In the genomic region with DNA sequence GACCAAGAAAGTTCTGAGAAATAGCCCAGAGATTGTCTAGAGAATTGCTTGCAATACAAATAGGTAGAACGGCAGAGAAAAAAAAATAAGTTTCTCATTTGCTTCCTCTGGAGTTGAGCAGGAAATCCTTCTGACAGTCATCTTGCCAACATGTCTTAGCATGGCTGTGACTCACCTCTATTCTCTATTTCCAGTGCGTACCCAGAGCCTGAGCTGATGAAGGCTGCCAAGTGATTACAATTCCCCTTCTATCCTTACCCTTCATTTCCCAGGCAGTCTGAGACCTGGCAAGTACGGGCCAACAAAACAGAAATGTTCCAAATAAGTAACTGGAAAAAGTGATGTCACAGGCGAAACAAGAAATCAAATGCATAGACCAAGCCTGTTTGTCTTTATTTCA, we compare ENCODE assay signal across 22 mouse cellular contexts.
DNase-seq lines count a peak whose midpoint lies in the region; ATAC-seq lines count a peak whose summit lies in the region.
"Had no signal": no experiment of that assay in that cellular context is flagged by ENCODE, and none has a peak within 500 bp of the region (broad histone marks: within the 10 kb centered on the region; RNA-seq: fewer than 3 reads in every experiment).

No protein-coding gene starts in this region.

- H3K36me3 ChIP-seq in heart, embryonic 12.5 days, result no peaks in the 10 kb centered on the region
- H3K36me3 ChIP-seq: intestine, embryonic 15.5 days; limb, embryonic 13.5 days; liver, embryonic 13.5 days; neural tube, embryonic 13.5 days had no signal

- no peaks in the 10 kb centered on the region for H3K4me1 ChIP-seq in heart, embryonic 12.5 days (replicated peaks)
- H3K4me1 ChIP-seq: intestine, embryonic 15.5 days; limb, embryonic 13.5 days; liver, embryonic 13.5 days; neural tube, embryonic 13.5 days had no signal

- no peak overlapping the region for H3K27ac ChIP-seq in heart, embryonic 12.5 days (ENCODE audit: poor library complexity, severe bottlenecking)
- H3K27ac ChIP-seq: hindbrain, embryonic 14.5 days; intestine, embryonic 15.5 days; limb, embryonic 13.5 days; liver, embryonic 13.5 days; neural tube, embryonic 13.5 days had no signal

- H3K4me2 ChIP-seq in heart, embryonic 12.5 days, result no peak overlapping the region
- H3K4me2 ChIP-seq: hindbrain, embryonic 14.5 days; intestine, embryonic 15.5 days; limb, embryonic 13.5 days; liver, embryonic 13.5 days; lung, embryonic 14.5 days; midbrain, embryonic 11.5 days; neural tube, embryonic 13.5 days had no signal

- ATAC-seq in heart, embryonic 12.5 days (ENCODE audit: insufficient number of reproducible peaks, low FRiP score), result peak; percentile 51; the same call in 1 of the 2 replicates
- ATAC-seq: activated CD4-positive, CD25-positive, alpha-beta regulatory T cell, adult 4 months; intestine, embryonic 15.5 days had no signal

- peaks cover 9% of the 10 kb centered on the region; the same call in 1 of the 2 replicates for H3K9me3 ChIP-seq in heart, embryonic 12.5 days (replicated peaks)
- H3K9me3 ChIP-seq: intestine, embryonic 15.5 days; liver, embryonic 13.5 days; neural tube, embryonic 13.5 days had no signal

- intact Hi-C loops in heart, postnatal 10 days (cut with DNase I), result no loop called here

- no peak overlapping the region for H3K4me3 ChIP-seq in heart, embryonic 12.5 days
- H3K4me3 ChIP-seq: erythroblast, embryonic 14.5 days; intestine, embryonic 15.5 days; limb, embryonic 13.5 days; liver, embryonic 13.5 days; neural tube, embryonic 13.5 days had no signal

- no peak overlapping the region for H3K9ac ChIP-seq in heart, embryonic 12.5 days
- H3K9ac ChIP-seq: hindbrain, embryonic 14.5 days; intestine, embryonic 15.5 days; limb, embryonic 13.5 days; liver, embryonic 13.5 days; lung, embryonic 14.5 days; neural tube, embryonic 13.5 days had no signal

- H3K27me3 ChIP-seq in heart, embryonic 12.5 days (replicated peaks), result no peaks in the 10 kb centered on the region
- H3K27me3 ChIP-seq: intestine, embryonic 15.5 days; limb, embryonic 13.5 days; liver, embryonic 13.5 days; neural tube, embryonic 13.5 days had no signal

- 63% methylated on average over 4 of the region's 4 CpGs for WGBS in heart, embryonic 12.5 days

- DNase-seq in heart, postnatal 10 days, result no peak
- peak; percentile 51 for DNase-seq in 3134 (ENCODE audit: extremely low read depth, insufficient read length, low spot score)
- peak; percentile 85 for DNase-seq in Muller cell, postnatal 12 days (ENCODE audit: inconsistent ontology term)
- DNase-seq in gonadal fat pad, adult 2 months (ENCODE audit: low read depth), result peak; percentile 24
- DNase-seq in adrenal gland, postnatal 25 days, result no peak
- no peak for DNase-seq in cerebellum, postnatal 10 days
- DNase-seq: adrenal gland, postnatal 14 days; cerebellum, adult 18-20 months; gastrocnemius, postnatal 25 days; heart, postnatal 36 days; kidney, postnatal 4 days; liver, embryonic 13.5 days; lung, embryonic 14.5 days; thymus, adult 18-20 months had no signal

Comparison
In these comparisons a context has a peak if more than half of its experiments do, and no peak if none do; other contexts are left out.
1. DNase-seq: peak in 3134 (single experiment), Muller cell, postnatal 12 days (single experiment) and gonadal fat pad, adult 2 months (single experiment); none in heart, postnatal 10 days (0 of 2), adrenal gland, postnatal 25 days (single experiment) and cerebellum, postnatal 10 days (0 of 2).